Mouse (Mus musculus) activated CD4-positive, CD25-positive, alpha-beta regulatory T cell, adult 9 weeks (primary cell): ENCODE measurements around the gene Map3k9. TPM values are rescaled to one million over a fixed set of nuclear protein-coding genes. Genes with fewer than 3 reads are reported as not detected.

ENCODE experiments used
- polyA plus RNA-seq: library from polyadenylated mRNA; unstranded; fragments of 100-300 nt; shearing (Covaris generic); gene quantifications from one replicate; pipeline ENCODE4 v1.2.1, GENCODE M21; 2017

Map3k9 gene
- polyA plus RNA-seq: 0.09 TPM

GRCm38 (mm10) chr12:81781105-81781909 lies at the start of gene Map3k9:
Gene Map3k9, minus strand, starts transcription at chr12:81781175.

Other genes with a start within 250 kb of the Map3k9 start
- gene Gm20498, start 248.3 kb downstream of the Map3k9 start, polyA plus RNA-seq: 18.8 TPM
- 70.8 TPM for gene Synj2bp, start 248.3 kb downstream of the Map3k9 start, polyA plus RNA-seq
- not detected for gene Adam21, start 212.7 kb downstream of the Map3k9 start, polyA plus RNA-seq
- gene Med6, start 186.2 kb downstream of the Map3k9 start, polyA plus RNA-seq: 32.6 TPM
- not detected for gene Ttc9, start 149.9 kb downstream of the Map3k9 start, polyA plus RNA-seq
- gene Pcnx, start 78.8 kb upstream of the Map3k9 start, polyA plus RNA-seq: 6.7 TPM